Mouse (Mus musculus): ENCODE data around the gene Serpinb2. TPM values are rescaled to one million over a fixed set of nuclear protein-coding genes. Genes with fewer than 3 reads are reported as not detected.

The Serpinb2 gene
- polyA plus RNA-seq, 1 experiment from 2014 or later: 0.29 TPM

GRCm38 (mm10) chr1:107528325-107529078 is 17.3 kb downstream of the Serpinb2 start:
- no peak overlapping the region for H3K4me2 ChIP-seq (replicated peaks)
- ATAC-seq (replicated peaks): no peak
- H3K27ac ChIP-seq (replicated peaks): no peak overlapping the region
- no peaks in the 10 kb centered on the region for H3K27me3 ChIP-seq
- H3K9ac ChIP-seq (replicated peaks): no peak overlapping the region
- H3K4me3 ChIP-seq: no peak overlapping the region
- H3K9me3 ChIP-seq: no peaks in the 10 kb centered on the region
- no peaks in the 10 kb centered on the region for H3K36me3 ChIP-seq
- 88% methylated on average over 3 of the region's 3 CpGs for WGBS
- H3K4me1 ChIP-seq: no peaks in the 10 kb centered on the region

- no peak overlapping the region for H3K9ac ChIP-seq (replicated peaks)
- H3K27ac ChIP-seq (replicated peaks): no peak overlapping the region
- no peak for ATAC-seq (replicated peaks)
These were observed 18.3 kb downstream of the Serpinb2 start for GRCm38 (mm10) chr1:107529365-107530052.

GRCm38 (mm10) chr1:107533736-107534135 is 22.5 kb downstream of the Serpinb2 start:
- Histone ChIP-seq H3K4me3 (no peak overlapping the region), H3K36me3 (no peaks in the 10 kb centered on the region), H3K27me3 (no peaks in the 10 kb centered on the region), H3K27ac (replicated peaks) (no peak overlapping the region), H3K4me2 (replicated peaks) (no peak overlapping the region), H3K4me1 (no peaks in the 10 kb centered on the region), H3K9ac (replicated peaks) (no peak overlapping the region), H3K9me3 (no peaks in the 10 kb centered on the region)
- no peak for ATAC-seq (replicated peaks)
- 85% methylated on average over 3 of the region's 3 CpGs for WGBS

More at GRCm38 (mm10) chr1:107529365-107530052, 18.3 kb downstream of the Serpinb2 start:
- Histone ChIP-seq H3K36me3 (no peaks in the 10 kb centered on the region), H3K4me1 (no peaks in the 10 kb centered on the region), H3K4me2 (replicated peaks) (no peak overlapping the region), H3K9me3 (no peaks in the 10 kb centered on the region), H3K27me3 (no peaks in the 10 kb centered on the region), H3K4me3 (no peak overlapping the region)
- WGBS: 81% methylated on average over 5 of the region's 5 CpGs

GRCm38 (mm10) chr1:107537435-107537834 is 26.2 kb downstream of the Serpinb2 start:
- Histone ChIP-seq H3K4me3 (no peak overlapping the region), H3K9ac (replicated peaks) (no peak overlapping the region), H3K36me3 (no peaks in the 10 kb centered on the region), H3K27ac (replicated peaks) (no peak overlapping the region), H3K9me3 (no peaks in the 10 kb centered on the region), H3K4me1 (no peaks in the 10 kb centered on the region), H3K4me2 (replicated peaks) (no peak overlapping the region), H3K27me3 (no peaks in the 10 kb centered on the region)
- 80% methylated on average over 1 of the region's 1 CpGs for WGBS
- ATAC-seq (replicated peaks): no peak

GRCm38 (mm10) chr1:107559494-107559893 is 48.3 kb downstream of the Serpinb2 start:
- H3K4me3 ChIP-seq: no peak overlapping the region
- H3K4me2 ChIP-seq (replicated peaks): no peak overlapping the region
- no peak overlapping the region for H3K9ac ChIP-seq (replicated peaks)
- H3K27ac ChIP-seq (replicated peaks): no peak overlapping the region
- 92% methylated on average over 3 of the region's 3 CpGs for WGBS
- no peak for ATAC-seq (replicated peaks)
- no peaks in the 10 kb centered on the region for H3K27me3 ChIP-seq
- H3K4me1 ChIP-seq: no peaks in the 10 kb centered on the region
- H3K36me3 ChIP-seq: no peaks in the 10 kb centered on the region
- no peaks in the 10 kb centered on the region for H3K9me3 ChIP-seq

DNA sequence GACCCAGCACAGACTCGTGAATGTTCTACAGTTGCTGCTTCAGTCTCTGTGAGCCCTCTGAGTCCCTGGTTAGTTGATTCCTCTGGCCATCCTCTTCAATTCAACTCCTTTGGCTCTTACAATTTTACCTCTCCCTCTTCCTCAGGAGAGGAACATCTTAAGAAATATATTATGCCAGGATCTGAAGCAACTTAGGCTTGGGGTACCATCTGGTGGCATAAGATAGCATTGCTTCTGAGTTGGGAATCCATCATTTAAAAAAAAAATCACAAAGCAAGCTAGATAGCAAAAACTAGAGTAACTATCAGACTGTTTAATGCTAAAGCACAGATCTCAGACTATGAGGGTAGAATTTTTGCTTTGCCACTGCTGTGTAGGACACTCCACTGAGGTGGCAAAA is 50.9 kb downstream of the Serpinb2 start:
- WGBS: 96% methylated on average over 1 of the region's 1 CpGs
- no peak overlapping the region for H3K27ac ChIP-seq (replicated peaks)
- H3K4me1 ChIP-seq: no peaks in the 10 kb centered on the region
- no peaks in the 10 kb centered on the region for H3K27me3 ChIP-seq
- H3K36me3 ChIP-seq: no peaks in the 10 kb centered on the region
- no peaks in the 10 kb centered on the region for H3K9me3 ChIP-seq
- H3K4me3 ChIP-seq: no peak overlapping the region
- H3K9ac ChIP-seq (replicated peaks): no peak overlapping the region
- H3K4me2 ChIP-seq (replicated peaks): no peak overlapping the region
- ATAC-seq (replicated peaks): no peak

GRCm38 (mm10) chr1:107565644-107566043 is 54.4 kb downstream of the Serpinb2 start:
- no peaks in the 10 kb centered on the region for H3K27me3 ChIP-seq
- H3K4me3 ChIP-seq: no peak overlapping the region
- ATAC-seq (replicated peaks): no peak
- H3K9me3 ChIP-seq: no peaks in the 10 kb centered on the region
- no peak overlapping the region for H3K4me2 ChIP-seq (replicated peaks)
- H3K9ac ChIP-seq (replicated peaks): no peak overlapping the region
- H3K4me1 ChIP-seq: no peaks in the 10 kb centered on the region
- no peak overlapping the region for H3K27ac ChIP-seq (replicated peaks)
- H3K36me3 ChIP-seq: no peaks in the 10 kb centered on the region

- Histone ChIP-seq H3K4me1 (no peaks in the 10 kb centered on the region), H3K27ac (replicated peaks) (no peak overlapping the region), H3K4me2 (replicated peaks) (no peak overlapping the region), H3K36me3 (no peaks in the 10 kb centered on the region), H3K9me3 (no peaks in the 10 kb centered on the region), H3K27me3 (no peaks in the 10 kb centered on the region), H3K4me3 (no peak overlapping the region), H3K9ac (replicated peaks) (no peak overlapping the region)
- WGBS: 85% methylated on average over 2 of the region's 2 CpGs
- ATAC-seq (replicated peaks): no peak
These were observed 64.9 kb downstream of the Serpinb2 start for GRCm38 (mm10) chr1:107576094-107576493.

- 89% methylated on average over 1 of the region's 1 CpGs for WGBS
- Histone ChIP-seq H3K27ac (replicated peaks) (no peak overlapping the region), H3K36me3 (no peaks in the 10 kb centered on the region), H3K4me2 (replicated peaks) (no peak overlapping the region), H3K4me1 (no peaks in the 10 kb centered on the region), H3K9me3 (no peaks in the 10 kb centered on the region), H3K27me3 (no peaks in the 10 kb centered on the region), H3K9ac (replicated peaks) (no peak overlapping the region), H3K4me3 (no peak overlapping the region)
- no peak for ATAC-seq (replicated peaks)
These were observed 66.3 kb downstream of the Serpinb2 start for GRCm38 (mm10) chr1:107577514-107577913.

DNA sequence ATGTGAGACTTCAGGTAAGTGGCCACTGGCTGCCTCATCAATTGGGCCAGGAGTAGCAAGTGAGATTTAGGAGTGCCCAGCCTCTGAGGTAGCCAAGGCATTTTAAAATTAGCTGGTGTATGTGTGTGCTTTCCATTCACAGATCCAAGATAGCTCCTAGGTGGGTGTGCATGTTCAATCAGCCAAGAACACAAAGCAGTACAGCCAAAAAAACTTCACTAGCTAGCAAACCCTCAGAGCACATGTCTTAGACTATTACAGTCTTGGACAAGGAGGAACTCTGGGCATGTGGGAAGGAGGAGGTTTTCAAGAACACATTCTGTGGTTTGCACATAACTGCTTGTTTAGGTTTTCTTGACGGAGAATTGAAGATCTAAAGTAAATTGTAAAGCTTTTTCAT is 70.0 kb downstream of the Serpinb2 start:
- no peaks in the 10 kb centered on the region for H3K9me3 ChIP-seq
- no peak overlapping the region for H3K9ac ChIP-seq (replicated peaks)
- ATAC-seq (replicated peaks): no peak
- H3K4me3 ChIP-seq: no peak overlapping the region
- no peaks in the 10 kb centered on the region for H3K27me3 ChIP-seq
- WGBS: 85% methylated on average over 1 of the region's 1 CpGs
- H3K4me2 ChIP-seq (replicated peaks): no peak overlapping the region
- no peaks in the 10 kb centered on the region for H3K36me3 ChIP-seq
- no peak overlapping the region for H3K27ac ChIP-seq (replicated peaks)
- H3K4me1 ChIP-seq: no peaks in the 10 kb centered on the region

- Histone ChIP-seq H3K9ac (replicated peaks) (no peak overlapping the region), H3K27ac (replicated peaks) (no peak overlapping the region), H3K9me3 (no peaks in the 10 kb centered on the region), H3K4me3 (no peak overlapping the region), H3K4me1 (no peaks in the 10 kb centered on the region), H3K36me3 (no peaks in the 10 kb centered on the region), H3K4me2 (replicated peaks) (no peak overlapping the region), H3K27me3 (no peaks in the 10 kb centered on the region)
- ATAC-seq (replicated peaks): no peak
These were observed 71.7 kb downstream of the Serpinb2 start for GRCm38 (mm10) chr1:107582900-107583299.

GRCm38 (mm10) chr1:107583958-107584376 is 72.7 kb downstream of the Serpinb2 start:
- Histone ChIP-seq H3K4me2 (replicated peaks) (no peak overlapping the region), H3K9ac (replicated peaks) (no peak overlapping the region), H3K27me3 (no peaks in the 10 kb centered on the region), H3K36me3 (no peaks in the 10 kb centered on the region), H3K4me3 (no peak overlapping the region), H3K27ac (replicated peaks) (no peak overlapping the region), H3K4me1 (no peaks in the 10 kb centered on the region), H3K9me3 (no peaks in the 10 kb centered on the region)
- 47% methylated on average over 1 of the region's 1 CpGs for whole genome bisulfite sequencing
- no peak for ATAC-seq (replicated peaks)
